Mouse (Mus musculus): ENCODE data around the gene Phf12.

Gene Phf12

GRCm38 (mm10) chr11:77982441-77982905 is at the start of gene Phf12:
Gene Phf12 (plus strand): TSS chr11:77982754.
- DNase-seq (ENCODE audit: low read depth, low spot score), result peak; percentile 99

GRCm38 (mm10) chr11:77934111-77934521 is 48.4 kb upstream of the Phf12 start:
- no peak for DNase-seq (ENCODE audit: low read depth, low spot score)

GRCm38 (mm10) chr11:77934568-77935311 is 47.8 kb upstream of the Phf12 start:
- DNase-seq (ENCODE audit: low read depth, low spot score), result no peak

GRCm38 (mm10) chr11:77936846-77937245 is 45.7 kb upstream of the Phf12 start:
- DNase-seq (ENCODE audit: low read depth, low spot score), result no peak

- DNase-seq (ENCODE audit: low read depth, low spot score), result no peak
These were observed 44.7 kb upstream of the Phf12 start for GRCm38 (mm10) chr11:77937649-77938410.

- DNase-seq (ENCODE audit: low read depth, low spot score), result no peak
These were observed 40.3 kb upstream of the Phf12 start for GRCm38 (mm10) chr11:77942230-77942629.

- DNase-seq (ENCODE audit: low read depth, low spot score), result no peak
These were observed 34.7 kb upstream of the Phf12 start for GRCm38 (mm10) chr11:77947860-77948259.

- DNase-seq (ENCODE audit: low read depth, low spot score), result no peak
These were observed 32.3 kb upstream of the Phf12 start for GRCm38 (mm10) chr11:77950125-77950685.

GRCm38 (mm10) chr11:77950797-77951228 is 31.7 kb upstream of the Phf12 start:
- no peak for DNase-seq (ENCODE audit: low read depth, low spot score)

- DNase-seq (ENCODE audit: low read depth, low spot score), result no peak
These were observed 28.9 kb upstream of the Phf12 start for GRCm38 (mm10) chr11:77953671-77954070.

GRCm38 (mm10) chr11:77956428-77956827 is 26.1 kb upstream of the Phf12 start:
- no peak for DNase-seq (ENCODE audit: low read depth, low spot score)

- DNase-seq (ENCODE audit: low read depth, low spot score), result no peak
These were observed 24.3 kb upstream of the Phf12 start for GRCm38 (mm10) chr11:77958268-77958667.

- DNase-seq (ENCODE audit: low read depth, low spot score), result no peak
These were observed 23.6 kb upstream of the Phf12 start for GRCm38 (mm10) chr11:77958932-77959331.

- DNase-seq (ENCODE audit: low read depth, low spot score), result no peak
These were observed 22.4 kb upstream of the Phf12 start for GRCm38 (mm10) chr11:77960199-77960598.

GRCm38 (mm10) chr11:77960898-77961297 is 21.7 kb upstream of the Phf12 start:
- DNase-seq (ENCODE audit: low read depth, low spot score), result no peak

- no peak for DNase-seq (ENCODE audit: low read depth, low spot score)
These were observed 19.6 kb upstream of the Phf12 start for GRCm38 (mm10) chr11:77962946-77963345.

GRCm38 (mm10) chr11:77964415-77965095 is 18.0 kb upstream of the Phf12 start:
- no peak for DNase-seq (ENCODE audit: low read depth, low spot score)

- DNase-seq (ENCODE audit: low read depth, low spot score), result no peak
These were observed 17.2 kb upstream of the Phf12 start for GRCm38 (mm10) chr11:77965101-77966036.

GRCm38 (mm10) chr11:77966037-77966391 is 16.5 kb upstream of the Phf12 start:
- no peak for DNase-seq (ENCODE audit: low read depth, low spot score)

- peak; percentile 75 for DNase-seq (ENCODE audit: low read depth, low spot score)
These were observed 15.4 kb upstream of the Phf12 start for GRCm38 (mm10) chr11:77967114-77967513.

- no peak for DNase-seq (ENCODE audit: low read depth, low spot score)
These were observed 13.8 kb upstream of the Phf12 start for GRCm38 (mm10) chr11:77968786-77969185.
